Mouse (Mus musculus): ENCODE data around the gene Myt1l. TPM values are rescaled to one million over a fixed set of nuclear protein-coding genes. Genes with fewer than 3 reads are reported as not detected.

Myt1l gene
- total RNA-seq, 2 experiments from 2014 or later, result 210 to 254 TPM

DNA sequence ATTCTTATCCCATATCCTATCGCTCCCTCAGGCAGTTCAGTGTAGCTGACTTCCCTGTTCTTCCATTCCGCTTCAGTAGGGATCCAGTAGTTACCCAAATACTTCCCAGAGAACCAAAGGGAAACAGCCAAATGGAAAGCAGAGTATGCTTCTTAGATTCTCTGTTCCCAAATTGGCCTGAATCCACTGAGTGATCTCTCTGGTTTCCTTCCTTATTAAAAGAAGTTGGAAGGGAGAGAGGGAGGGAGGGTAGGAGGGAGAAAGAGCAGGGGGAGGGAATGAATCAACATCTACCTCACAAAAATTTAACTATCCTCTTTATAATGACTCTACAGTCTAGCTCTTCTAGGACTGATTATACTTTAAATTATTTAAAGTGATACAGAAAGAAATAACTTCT lies 106.3 kb downstream of the Myt1l start:
- no peak overlapping the region for H3K4me3 ChIP-seq
- H3K27ac ChIP-seq, result peak overlapping the region; percentile 47; the same call in 1 of the 2 replicates
- DNase-seq (ENCODE audit: extremely low spot score in 1 of 2, low spot score in 2 of 2), result no peak
- no peak for TF ChIP-seq CTCF (IDR thresholded peaks at IDR 0.05)
- intact Hi-C loops (cut with DNase I), result no loop called here

DNA sequence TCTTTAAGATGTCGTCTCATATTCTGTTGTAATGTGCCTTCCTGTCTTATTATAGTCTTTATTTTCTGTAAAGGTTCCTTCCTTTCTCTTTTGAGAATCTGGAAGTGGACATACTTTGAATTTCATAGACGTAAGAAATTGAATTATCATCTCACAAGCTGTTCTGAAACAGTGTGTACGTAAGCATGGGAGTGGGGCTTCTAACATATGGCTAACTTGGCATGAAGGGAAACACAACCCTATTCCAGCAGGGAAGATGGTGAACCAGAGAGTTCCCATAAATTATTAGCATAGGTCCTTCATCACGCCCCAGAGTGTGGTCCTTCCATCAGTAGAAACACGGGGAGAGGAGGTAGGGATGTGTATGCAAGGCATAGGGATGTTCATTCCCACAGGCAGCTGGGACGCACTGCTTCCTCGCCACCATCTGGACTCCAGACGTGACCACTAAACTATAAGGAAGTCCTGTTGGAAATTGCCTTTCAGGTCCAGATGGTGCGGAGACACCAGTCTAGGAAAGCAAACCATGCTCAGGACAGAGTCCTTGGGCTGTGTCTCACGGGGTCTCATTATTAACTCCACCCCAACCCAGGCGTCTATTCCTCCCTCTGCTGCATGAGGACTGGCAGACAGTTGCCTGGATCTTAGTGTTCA lies 111.5 kb downstream of the Myt1l start:
- intact Hi-C loops (cut with DNase I), result no loop called here

DNA sequence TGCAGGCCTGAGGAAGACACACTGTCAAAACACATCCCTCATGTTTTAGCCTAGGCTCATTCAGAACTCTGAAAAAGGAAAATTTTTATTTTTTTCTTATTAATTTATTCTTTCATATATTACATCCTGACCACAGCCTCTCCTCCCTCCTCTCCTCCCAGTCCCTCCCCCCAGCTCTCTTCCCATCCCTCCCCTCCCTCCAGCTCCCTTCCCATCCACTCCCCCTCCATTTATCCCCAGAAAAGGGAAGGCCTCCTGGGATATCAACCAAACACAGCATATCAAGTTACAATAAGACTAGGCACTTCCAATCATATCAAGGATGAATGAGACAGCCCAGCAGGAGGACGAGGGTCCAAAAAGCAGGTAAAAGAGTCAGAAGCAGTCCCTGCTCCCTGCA lies 112.0 kb downstream of the Myt1l start:
- no peak for TF ChIP-seq CTCF (IDR thresholded peaks at IDR 0.05)
- intact Hi-C loops (cut with DNase I), result no loop called here
- Histone ChIP-seq H3K4me3 (no peak overlapping the region), H3K27ac (no peak overlapping the region)
- DNase-seq (ENCODE audit: extremely low spot score in 1 of 2, low spot score in 2 of 2), result no peak

More for the DNA sequence above, 111.5 kb downstream of the Myt1l start:
- no peak for TF ChIP-seq CTCF (IDR thresholded peaks at IDR 0.05)
- peak in 1 of 2 experiments; percentile 28 for DNase-seq (ENCODE audit: extremely low spot score in 1 of 2, low spot score in 2 of 2)
- H3K27ac ChIP-seq, result no peak overlapping the region; the same call in 1 of the 2 replicates
- H3K4me3 ChIP-seq, result no peak overlapping the region

DNA sequence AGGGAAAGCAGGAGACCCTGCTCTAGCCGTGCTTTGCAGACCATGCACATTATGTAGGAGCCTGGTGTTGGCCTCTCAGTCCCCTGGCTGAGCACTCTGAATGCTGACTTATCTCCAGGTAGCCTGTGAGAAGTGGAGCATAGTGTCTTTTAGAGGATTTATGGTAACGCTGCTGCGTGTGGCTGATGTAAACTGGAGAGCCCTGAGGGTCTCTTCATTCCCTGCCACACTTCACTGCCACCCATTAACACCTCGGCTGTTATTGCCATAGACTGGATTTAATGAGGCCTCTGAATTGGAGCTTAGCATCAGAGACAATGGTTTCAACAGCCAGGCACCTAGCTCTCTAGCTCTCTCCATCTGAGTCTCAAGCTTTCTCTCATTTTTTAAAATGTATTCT lies 114.7 kb downstream of the Myt1l start:
- intact Hi-C loops (cut with DNase I), result no loop called here
- no peak for DNase-seq (ENCODE audit: extremely low spot score in 1 of 2, low spot score in 2 of 2)
- no peak for TF ChIP-seq CTCF (IDR thresholded peaks at IDR 0.05)
- H3K27ac ChIP-seq, result no peak overlapping the region
- H3K4me3 ChIP-seq, result no peak overlapping the region

GRCm38 (mm10) chr12:29644091-29644490 lies 115.9 kb downstream of the Myt1l start:
- intact Hi-C loops (cut with DNase I), result no loop called here
- no peak for DNase-seq (ENCODE audit: extremely low spot score in 1 of 2, low spot score in 2 of 2)
- H3K4me3 ChIP-seq, result no peak overlapping the region
- H3K27ac ChIP-seq, result no peak overlapping the region
- no peak for TF ChIP-seq CTCF (IDR thresholded peaks at IDR 0.05)

- no peak for TF ChIP-seq CTCF (IDR thresholded peaks at IDR 0.05)
- DNase-seq (ENCODE audit: extremely low spot score in 1 of 2, low spot score in 2 of 2), result no peak
- no peak overlapping the region for H3K27ac ChIP-seq
These were observed 116.5 kb downstream of the Myt1l start for GRCm38 (mm10) chr12:29644721-29645120.

GRCm38 (mm10) chr12:29649510-29650152 lies 121.4 kb downstream of the Myt1l start:
- DNase-seq (ENCODE audit: extremely low spot score in 1 of 2, low spot score in 2 of 2), result no peak
- H3K27ac ChIP-seq, result peak overlapping the region; percentile 48; the same call in 1 of the 2 replicates

More at GRCm38 (mm10) chr12:29644721-29645120, 116.5 kb downstream of the Myt1l start:
- H3K4me3 ChIP-seq, result no peak overlapping the region
- intact Hi-C loops (cut with DNase I), result no loop called here

GRCm38 (mm10) chr12:29652516-29652915 lies 124.3 kb downstream of the Myt1l start:
- Histone ChIP-seq H3K4me3 (no peak overlapping the region), H3K27ac (no peak overlapping the region)
- intact Hi-C loops (cut with DNase I), result no loop called here
- no peak for DNase-seq (ENCODE audit: extremely low spot score in 1 of 2, low spot score in 2 of 2)
- TF ChIP-seq CTCF (IDR thresholded peaks at IDR 0.05), result no peak

More at GRCm38 (mm10) chr12:29649510-29650152, 121.4 kb downstream of the Myt1l start:
- TF ChIP-seq CTCF (IDR thresholded peaks at IDR 0.05), result no peak
- no peak overlapping the region for H3K4me3 ChIP-seq
- intact Hi-C loops (cut with DNase I), result no loop called here

GRCm38 (mm10) chr12:29655197-29655632 lies 127.0 kb downstream of the Myt1l start:
- intact Hi-C loops (cut with DNase I), result no loop called here
- H3K27ac ChIP-seq, result peak overlapping the region; percentile 90
- DNase-seq (ENCODE audit: extremely low spot score in 1 of 2, low spot score in 2 of 2), result peak in 1 of 2 experiments; percentile 35
- no peak overlapping the region for H3K4me3 ChIP-seq
- TF ChIP-seq CTCF (IDR thresholded peaks at IDR 0.05), result no peak

DNA sequence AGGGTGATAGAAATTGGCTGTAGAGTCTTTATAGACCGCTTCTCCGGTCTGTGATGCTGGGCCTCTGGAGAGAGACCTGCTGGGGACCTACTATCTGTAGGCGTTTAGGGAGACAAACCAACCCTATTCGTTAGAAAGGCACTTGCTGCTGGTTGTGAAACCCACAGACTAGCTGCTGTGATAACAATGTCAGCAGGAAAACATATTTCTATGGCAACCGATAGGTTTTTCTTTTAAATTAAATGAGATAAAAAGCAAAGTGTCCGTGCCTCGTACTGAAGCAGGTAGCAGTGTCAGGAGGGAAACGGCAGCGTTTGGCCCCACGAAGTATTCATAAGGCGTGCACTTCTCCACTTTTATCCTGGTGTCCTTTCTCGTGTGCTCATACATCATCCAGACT lies 127.5 kb downstream of the Myt1l start:
- no peak for TF ChIP-seq CTCF (IDR thresholded peaks at IDR 0.05)
- Histone ChIP-seq H3K27ac (peak overlapping the region; percentile 90), H3K4me3 (no peak overlapping the region)
- DNase-seq (ENCODE audit: extremely low spot score in 1 of 2, low spot score in 2 of 2), result no peak
- intact Hi-C loops (cut with DNase I), result no loop called here

DNA sequence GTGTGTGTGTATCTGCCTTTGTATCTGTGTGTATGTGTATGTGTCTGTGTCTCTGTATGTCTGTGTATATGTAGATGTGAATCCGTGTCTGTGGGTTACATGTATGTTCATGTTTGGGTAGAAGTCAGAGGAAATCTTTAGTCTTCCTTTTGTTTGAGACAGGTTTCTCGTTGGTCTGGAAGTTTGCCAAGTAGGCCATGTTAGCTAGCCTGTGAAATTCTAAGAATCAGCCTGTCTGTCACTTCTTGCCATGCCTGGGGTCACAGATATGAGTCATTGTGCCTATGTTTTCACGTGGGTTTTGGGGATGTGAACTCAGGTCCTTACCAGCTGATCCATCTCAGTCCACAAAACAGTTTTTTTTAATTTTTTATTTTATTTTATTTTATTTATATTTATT lies 128.9 kb downstream of the Myt1l start:
- no peak for TF ChIP-seq CTCF (IDR thresholded peaks at IDR 0.05)
- Histone ChIP-seq H3K4me3 (no peak overlapping the region), H3K27ac (peak overlapping the region; percentile 90; the same call in 1 of the 2 replicates)
- intact Hi-C loops (cut with DNase I), result no loop called here
- DNase-seq (ENCODE audit: extremely low spot score in 1 of 2, low spot score in 2 of 2), result no peak

GRCm38 (mm10) chr12:29657870-29658269 lies 129.7 kb downstream of the Myt1l start:
- Histone ChIP-seq H3K4me3 (no peak overlapping the region), H3K27ac (peak overlapping the region; percentile 4; the same call in 1 of the 2 replicates)
- DNase-seq (ENCODE audit: extremely low spot score in 1 of 2, low spot score in 2 of 2), result no peak
- TF ChIP-seq CTCF (IDR thresholded peaks at IDR 0.05), result no peak
- intact Hi-C loops (cut with DNase I), result no loop called here

Data from left cerebral cortex, adult 2 months (tissue).